Mouse (Mus musculus) kidney, embryonic 16.5 days (tissue): Measurements from ENCODE around the gene Dnase1l1. TPM values are rescaled to one million over a fixed set of nuclear protein-coding genes. Genes with fewer than 3 reads are reported as not detected.
A peak's percentile ranks its signal among the peaks of the same experiment; 100 is the strongest.

Experiments used
- ATAC-seq: fragments of 200-750 bp; cut with Nextera tagmentation; 2 replicates; pipeline ENCODE4 v1.8.0; 2017; ENCODE audit warnings: moderate TSS enrichment; ENCODE audit not compliant: low FRiP score, low TSS enrichment
- H3K27ac ChIP-seq: fragments of 300-500 bp; sonication (generic); 2 replicates; pipeline ENCODE4 v1.5.1; 2014; ENCODE audit warnings: low read length
- H3K27me3 ChIP-seq: fragments of 300-500 bp; sonication (generic); 2 replicates; pipeline ENCODE4 v1.6.1; 2014; ENCODE audit warnings: low read length, control low read depth, mixed read lengths; ENCODE audit not compliant: insufficient read depth
- H3K36me3 ChIP-seq: fragments of 300-500 bp; sonication (generic); 2 replicates; pipeline ENCODE4 v1.6.1; 2014; ENCODE audit warnings: low read length, control low read depth, mixed read lengths; ENCODE audit not compliant: insufficient read depth
- H3K4me1 ChIP-seq: fragments of 300-500 bp; sonication (generic); 2 replicates; pipeline ENCODE4 v1.6.1; 2014; ENCODE audit warnings: low read length, control low read depth, mixed read lengths; ENCODE audit not compliant: insufficient read depth
- H3K4me2 ChIP-seq: fragments of 300-500 bp; sonication (generic); replicated peaks from 2 replicates; pipeline ENCODE4 v1.6.1; 2014; ENCODE audit warnings: low read depth, low read length
- H3K4me3 ChIP-seq: fragments of 300-500 bp; sonication (generic); 2 replicates; pipeline ENCODE4 v1.5.1; 2014; ENCODE audit warnings: mild to moderate bottlenecking, low read length
- H3K9ac ChIP-seq: fragments of 300-500 bp; sonication (generic); replicated peaks from 2 replicates; pipeline ENCODE4 v1.6.1; 2014; ENCODE audit warnings: low read length
- H3K9me3 ChIP-seq: fragments of 300-500 bp; sonication (generic); 2 replicates; pipeline ENCODE4 v1.6.1; 2016; ENCODE audit warnings: low read length, control low read depth
- WGBS: fragments of 180-500 bp; shearing (Covaris S2); extraction: QIAGEN DNeasy Blood & Tissue Kit; methylation state at CpG from one replicate; pipeline ENCODE4 v1.1.7; 2014; 5-methylcytosine and 5-hydroxymethylcytosine counted together
- polyA plus RNA-seq: library from polyadenylated mRNA; unstranded; fragments of >200 nt; fragmentation: Nextera tagmentation; extraction: Ambion mirVana; gene quantifications from 2 replicates; pipeline ENCODE4 v1.2.1, GENCODE M21; 2015

The Dnase1l1 gene
- polyA plus RNA-seq, 1 experiment from 2014 or later, result 13.4 TPM

GRCm38 (mm10) chrX:74270062-74270901, 11.9 kb downstream of the Dnase1l1 start, which contains the start of gene Rpl10:
TSS of gene Rpl10 (plus strand) at chrX:74270812.
- ATAC-seq, result peak; percentile 95
- 24% methylated on average over 42 of the region's 42 CpGs for WGBS
- no peaks in the 10 kb centered on the region for H3K27me3 ChIP-seq

GRCm38 (mm10) chrX:74269736-74270061, 12.4 kb downstream of the Dnase1l1 start:
- H3K36me3 ChIP-seq, result 0 out of 2 replicates have a peak, but pooled peaks cover 5% of the 10 kb centered on the region
- no peaks in the 10 kb centered on the region; the same call in 1 of the 2 replicates for H3K27me3 ChIP-seq
- ATAC-seq, result peak; percentile 60
- H3K9me3 ChIP-seq, result no peaks in the 10 kb centered on the region
- H3K27ac ChIP-seq, result peak overlapping the region; percentile 95
- peak overlapping the region; percentile 56 for H3K4me2 ChIP-seq
- peak overlapping the region; percentile 59 for H3K9ac ChIP-seq
- H3K4me1 ChIP-seq, result peaks cover 3% of the 10 kb centered on the region; the same call in 1 of the 2 replicates
- 35% methylated on average over 3 of the region's 3 CpGs for WGBS
- H3K4me3 ChIP-seq, result peak overlapping the region; percentile 60

More at GRCm38 (mm10) chrX:74270062-74270901, 11.9 kb downstream of the Dnase1l1 start, which contains the start of gene Rpl10:
- H3K9me3 ChIP-seq, result no peaks in the 10 kb centered on the region
- peak within 1 kb of the TSS; percentile 60 for H3K4me3 ChIP-seq
- peaks cover 3% of the 10 kb centered on the region; the same call in 1 of the 2 replicates for H3K4me1 ChIP-seq
- peak within 1 kb of the TSS; percentile 57 for H3K4me2 ChIP-seq
- H3K27ac ChIP-seq, result peak within 1 kb of the TSS; percentile 95
- 0 out of 2 replicates have a peak, but pooled peaks cover 5% of the 10 kb centered on the region for H3K36me3 ChIP-seq
- peak within 1 kb of the TSS; percentile 86 for H3K9ac ChIP-seq

GRCm38 (mm10) chrX:74257746-74258145, 24.4 kb downstream of the Dnase1l1 start:
- H3K4me1 ChIP-seq, result no peaks in the 10 kb centered on the region
- ATAC-seq, result no peak
- WGBS, result 91% methylated on average over 3 of the region's 3 CpGs

GRCm38 (mm10) chrX:74254888-74255565, 27.1 kb downstream of the Dnase1l1 start:
- Histone ChIP-seq H3K4me2 (peak overlapping the region; percentile 59), H3K4me1 (no peaks in the 10 kb centered on the region), H3K27ac (peak overlapping the region; percentile 92), H3K4me3 (peak overlapping the region; percentile 62), H3K36me3 (0 out of 2 replicates have a peak, but pooled peaks cover 6% of the 10 kb centered on the region), H3K9ac (peak overlapping the region; percentile 83), H3K9me3 (no peaks in the 10 kb centered on the region), H3K27me3 (no peaks in the 10 kb centered on the region)
- 26% methylated on average over 31 of the region's 31 CpGs for WGBS
- peak; percentile 79 for ATAC-seq

More at GRCm38 (mm10) chrX:74257746-74258145, 24.4 kb downstream of the Dnase1l1 start:
- Histone ChIP-seq H3K27ac (no peak overlapping the region), H3K36me3 (0 out of 2 replicates have a peak, but pooled peaks cover 6% of the 10 kb centered on the region), H3K4me2 (no peak overlapping the region), H3K9me3 (no peaks in the 10 kb centered on the region), H3K4me3 (no peak overlapping the region), H3K27me3 (no peaks in the 10 kb centered on the region), H3K9ac (no peak overlapping the region)

- Histone ChIP-seq H3K4me1 (no peaks in the 10 kb centered on the region), H3K27me3 (no peaks in the 10 kb centered on the region), H3K4me2 (peak within 1 kb of the TSS; percentile 59), H3K9me3 (no peaks in the 10 kb centered on the region), H3K36me3 (0 out of 2 replicates have a peak, but pooled peaks cover 6% of the 10 kb centered on the region), H3K4me3 (peak within 1 kb of the TSS; percentile 62), H3K9ac (peak within 1 kb of the TSS; percentile 83), H3K27ac (peak within 1 kb of the TSS; percentile 92)
- ATAC-seq, result peak; percentile 98
- 25% methylated on average over 39 of the region's 39 CpGs for WGBS
These were observed 27.8 kb downstream of the Dnase1l1 start, which contains the start of gene Emd for GRCm38 (mm10) chrX:74254153-74254887. TSS of gene Emd (plus strand) at chrX:74254687.

GRCm38 (mm10) chrX:74249615-74250014, 32.5 kb downstream of the Dnase1l1 start, which contains the start of gene Flna:
TSS of gene Flna (minus strand) at chrX:74249820.
- Histone ChIP-seq H3K27ac (peak within 1 kb of the TSS; percentile 76), H3K4me2 (peak within 1 kb of the TSS; percentile 58), H3K4me3 (peak within 1 kb of the TSS; percentile 51), H3K27me3 (no peaks in the 10 kb centered on the region; the same call in 1 of the 2 replicates), H3K4me1 (no peaks in the 10 kb centered on the region), H3K36me3 (no peaks in the 10 kb centered on the region), H3K9me3 (no peaks in the 10 kb centered on the region), H3K9ac (peak within 1 kb of the TSS; percentile 69)
- no peak for ATAC-seq
- whole genome bisulfite sequencing, result 21% methylated on average over 34 of the region's 38 CpGs

GRCm38 (mm10) chrX:74248651-74249050, 33.5 kb downstream of the Dnase1l1 start:
- Histone ChIP-seq H3K9ac (peak overlapping the region; percentile 69; the same call in 1 of the 2 replicates), H3K36me3 (no peaks in the 10 kb centered on the region), H3K27me3 (no peaks in the 10 kb centered on the region; the same call in 1 of the 2 replicates), H3K27ac (peak overlapping the region; percentile 76), H3K4me2 (peak overlapping the region; percentile 58), H3K4me1 (peaks cover 4% of the 10 kb centered on the region), H3K4me3 (peak overlapping the region; percentile 51), H3K9me3 (no peaks in the 10 kb centered on the region)
- 17% methylated on average over 3 of the region's 3 CpGs for WGBS
- peak; percentile 39 for ATAC-seq

- peak overlapping the region; percentile 92 for H3K27ac ChIP-seq
- H3K4me3 ChIP-seq, result peak overlapping the region; percentile 60
- ATAC-seq, result peak; percentile 50
- peak overlapping the region; percentile 58 for H3K9ac ChIP-seq
- WGBS, result 27% methylated on average over 13 of the region's 15 CpGs
- peak overlapping the region; percentile 51 for H3K4me2 ChIP-seq
- no peaks in the 10 kb centered on the region for H3K9me3 ChIP-seq
- H3K27me3 ChIP-seq, result no peaks in the 10 kb centered on the region; the same call in 1 of the 2 replicates
- H3K4me1 ChIP-seq, result peaks cover 8% of the 10 kb centered on the region
- H3K36me3 ChIP-seq, result peaks cover 11% of the 10 kb centered on the region
These were observed 35.4 kb downstream of the Dnase1l1 start for GRCm38 (mm10) chrX:74246693-74247092.

GRCm38 (mm10) chrX:74246213-74246681, 35.9 kb downstream of the Dnase1l1 start:
- WGBS, result 18% methylated on average over 34 of the region's 38 CpGs
- Histone ChIP-seq H3K27me3 (no peaks in the 10 kb centered on the region; the same call in 1 of the 2 replicates), H3K4me1 (peaks cover 8% of the 10 kb centered on the region), H3K4me3 (peak overlapping the region; percentile 60), H3K9ac (peak overlapping the region; percentile 78), H3K4me2 (peak overlapping the region; percentile 56), H3K36me3 (peaks cover 16% of the 10 kb centered on the region), H3K27ac (peak overlapping the region; percentile 92), H3K9me3 (no peaks in the 10 kb centered on the region)
- peak; percentile 88 for ATAC-seq
